Comparison of ENCODE assay signal across 17 mouse cellular contexts in genomic region chr12:119763292-119763976, GRCm38 (mm10).
A peak's percentile ranks its signal among the peaks of the same experiment; 100 is the strongest.
DNase-seq lines count a peak whose midpoint lies in the region.
"Had no signal": no experiment of that assay in that cellular context is flagged by ENCODE, and none has a peak within 500 bp of the region (broad histone marks: within the 10 kb centered on the region; RNA-seq: fewer than 3 reads in every experiment).

No protein-coding gene starts in this region.

- intact Hi-C loops in left cerebral cortex, postnatal 4 days (cut with DNase I) = no loop called here
- intact Hi-C loops in left cerebral cortex, postnatal 14 days (cut with DNase I) = no loop called here

- DNase-seq in cerebellum, postnatal 10 days = peak; percentile 4 to 6
- DNase-seq in cerebellum, postnatal 25 days = no peak
- DNase-seq in gastrocnemius, adult 18-20 months (ENCODE audit: low spot score) = peak; percentile 3
- DNase-seq in gastrocnemius, postnatal 25 days = no peak
- peak; percentile 1 for DNase-seq in left cerebral cortex, postnatal 4 days
- no peak for DNase-seq in left cerebral cortex, postnatal 14 days (ENCODE audit: low spot score in 2 of 2)
- DNase-seq in Muller cell, postnatal 12 days (ENCODE audit: inconsistent ontology term) = peak; percentile 80
- DNase-seq in embryo, embryonic 10 days (ENCODE audit: low spot score) = no peak
- DNase-seq: adrenal gland, postnatal 10 days; cerebellum, adult 9-10 months; heart, postnatal 36 days; kidney, adult 8-10 months; kidney, postnatal 36 days; liver; lung, postnatal 14 days; midbrain, embryonic 14.5 days; thymus, postnatal 14 days had no signal

Comparison
In these comparisons a context has a peak if more than half of its experiments do, and no peak if none do; other contexts are left out.
1. DNase-seq: peak in cerebellum, postnatal 10 days (2 of 2), gastrocnemius, adult 18-20 months (single experiment), left cerebral cortex, postnatal 4 days (single experiment) and Muller cell, postnatal 12 days (single experiment); none in cerebellum, postnatal 25 days (0 of 2), gastrocnemius, postnatal 25 days (single experiment), left cerebral cortex, postnatal 14 days (0 of 2) and embryo, embryonic 10 days (single experiment).